Mouse (Mus musculus) forebrain, postnatal 0 days (tissue): Measurements from ENCODE around the gene Crybg2. TPM values are rescaled to one million over a fixed set of nuclear protein-coding genes. Genes with fewer than 3 reads are reported as not detected.
A peak's percentile ranks its signal among the peaks of the same experiment; 100 is the strongest.

Experiments used
- ATAC-seq: fragments of 200-750 bp; cut with Nextera tagmentation; 2 replicates; pipeline ENCODE4 v1.8.0; 2017; ENCODE audit warnings: mild to moderate bottlenecking, moderate library complexity
- DNase-seq: peaks from one replicate; pipeline ENCODE4 v3.0.0-alpha.2; 2015
- H3K27ac ChIP-seq: fragments of 300-500 bp; sonication (generic); 2 replicates; pipeline ENCODE4 v1.5.1; 2014; ENCODE audit warnings: low read depth, mild to moderate bottlenecking, antibody characterized with exemption, low read length, moderate library complexity, mixed read lengths
- H3K27me3 ChIP-seq: fragments of 300-500 bp; sonication (generic); 2 replicates; pipeline ENCODE4 v1.6.1; 2014; ENCODE audit warnings: mild to moderate bottlenecking, low read length, mixed read lengths; ENCODE audit not compliant: insufficient read depth
- H3K36me3 ChIP-seq: fragments of 300-500 bp; sonication (generic); 2 replicates; pipeline ENCODE4 v1.6.1; 2014; ENCODE audit warnings: mild to moderate bottlenecking, moderate library complexity; ENCODE audit not compliant: insufficient read depth
- H3K4me1 ChIP-seq: fragments of 300-500 bp; sonication (generic); 2 replicates; pipeline ENCODE4 v1.6.1; 2014; ENCODE audit warnings: antibody characterized with exemption; ENCODE audit not compliant: insufficient read depth
- H3K4me2 ChIP-seq: fragments of 300-500 bp; sonication (generic); 2 replicates; pipeline ENCODE4 v1.6.1; 2014; ENCODE audit warnings: low read depth, mild to moderate bottlenecking, moderate library complexity
- H3K4me3 ChIP-seq: fragments of 300-500 bp; sonication (generic); 2 replicates; pipeline ENCODE4 v1.5.1; 2014; ENCODE audit warnings: low read depth, low read length, mixed read lengths
- H3K9ac ChIP-seq: fragments of 300-500 bp; sonication (generic); 2 replicates; pipeline ENCODE4 v1.6.1; 2014; ENCODE audit warnings: mild to moderate bottlenecking
- H3K9me3 ChIP-seq: fragments of 300-500 bp; sonication (generic); 2 replicates; pipeline ENCODE4 v1.6.1; 2016; ENCODE audit warnings: low read length
- CTCF ChIP-seq: sonication (generic); IDR thresholded peaks from 2 replicates; pipeline ENCODE4 v1.5.1; 2016; ENCODE audit warnings: antibody characterized with exemption, control low read depth, low read depth
- WGBS: fragments of 180-500 bp; shearing (Covaris S2); extraction: QIAGEN DNeasy Blood & Tissue Kit; methylation state at CpG from one replicate; pipeline ENCODE4 v1.1.7; 2014; 5-methylcytosine and 5-hydroxymethylcytosine counted together
- polyA plus RNA-seq: library from polyadenylated mRNA; unstranded; fragments of >200 nt; fragmentation: Nextera tagmentation; extraction: Ambion mirVana; gene quantifications from 2 replicates; pipeline ENCODE4 v1.2.1, GENCODE M21; 2015
- total RNA-seq: library from RNA; depleted of rRNA; stranded (reverse); fragments of >200 nt; gene quantifications from 2 replicates; pipeline ENCODE4 v1.2.3, GENCODE M21; 2014

Gene Crybg2
- total and polyA plus RNA-seq, 2 experiments from 2014 or later: 3.4 to 4.5 TPM

DNA sequence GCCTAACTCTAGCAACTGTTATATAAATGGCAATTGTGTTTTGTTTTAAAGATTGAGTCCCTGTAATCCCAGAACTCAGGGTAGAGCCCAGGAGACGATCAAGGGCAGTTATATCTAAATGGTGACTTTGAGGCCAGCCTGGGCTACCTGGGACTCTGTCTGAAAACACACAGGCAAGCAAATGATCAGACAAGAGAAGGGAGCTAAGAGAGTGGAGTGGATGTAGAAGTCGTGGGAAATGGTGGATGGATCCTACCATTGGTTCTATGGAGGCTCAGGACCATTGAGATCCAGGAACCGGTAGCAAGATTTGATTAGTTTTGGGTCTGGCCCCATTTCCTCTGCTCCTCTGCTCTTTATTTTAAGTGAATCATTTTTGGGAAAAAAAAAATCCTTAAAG lies 35.5 kb downstream of the Crybg2 start:
- Histone ChIP-seq H3K9me3 (no peaks in the 10 kb centered on the region), H3K4me1 (no peaks in the 10 kb centered on the region), H3K27ac (no peak overlapping the region), H3K27me3 (no peaks in the 10 kb centered on the region), H3K4me3 (no peak overlapping the region), H3K4me2 (no peak overlapping the region), H3K36me3 (no peaks in the 10 kb centered on the region), H3K9ac (no peak overlapping the region)
- DNase-seq (no peak), ATAC-seq (no peak)
- TF ChIP-seq CTCF: no peak
- 86% methylated on average over 3 of the region's 3 CpGs for WGBS

DNA sequence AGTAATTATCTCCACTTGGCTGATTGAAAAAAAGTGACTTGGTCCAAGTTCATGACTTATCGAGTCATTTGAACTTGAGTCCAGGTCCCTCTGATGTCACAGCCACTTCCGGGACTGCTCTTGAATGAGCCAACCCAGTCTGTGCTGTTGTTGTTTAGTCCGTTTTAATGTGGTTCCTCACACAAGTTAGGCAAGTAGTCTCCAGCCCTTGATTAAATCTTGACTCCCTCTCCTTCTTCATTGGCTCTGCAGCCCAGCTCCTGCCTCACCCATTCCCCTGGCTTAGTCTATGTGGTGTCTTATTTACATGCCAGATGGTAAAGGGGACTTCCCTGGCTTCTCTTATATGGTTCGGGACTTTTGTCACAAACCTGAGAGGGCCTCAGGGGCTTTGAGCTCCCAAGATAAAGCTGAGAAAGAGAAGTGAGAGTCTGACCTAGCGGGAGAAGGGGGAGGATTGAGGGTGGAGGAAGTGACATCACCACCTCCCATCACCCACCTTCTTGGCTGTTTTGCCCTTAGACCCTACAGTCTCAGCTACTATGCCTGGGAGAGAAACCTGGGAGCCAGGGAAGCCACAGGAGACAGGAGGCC lies 36.5 kb downstream of the Crybg2 start:
- Histone ChIP-seq H3K9ac (no peak overlapping the region), H3K27ac (no peak overlapping the region), H3K27me3 (no peaks in the 10 kb centered on the region), H3K9me3 (no peaks in the 10 kb centered on the region), H3K4me1 (no peaks in the 10 kb centered on the region), H3K4me2 (no peak overlapping the region), H3K4me3 (no peak overlapping the region), H3K36me3 (no peaks in the 10 kb centered on the region)
- no peak for TF ChIP-seq CTCF
- 83% methylated on average over 5 of the region's 5 CpGs for WGBS
- DNase-seq: no peak
- no peak for ATAC-seq

DNA sequence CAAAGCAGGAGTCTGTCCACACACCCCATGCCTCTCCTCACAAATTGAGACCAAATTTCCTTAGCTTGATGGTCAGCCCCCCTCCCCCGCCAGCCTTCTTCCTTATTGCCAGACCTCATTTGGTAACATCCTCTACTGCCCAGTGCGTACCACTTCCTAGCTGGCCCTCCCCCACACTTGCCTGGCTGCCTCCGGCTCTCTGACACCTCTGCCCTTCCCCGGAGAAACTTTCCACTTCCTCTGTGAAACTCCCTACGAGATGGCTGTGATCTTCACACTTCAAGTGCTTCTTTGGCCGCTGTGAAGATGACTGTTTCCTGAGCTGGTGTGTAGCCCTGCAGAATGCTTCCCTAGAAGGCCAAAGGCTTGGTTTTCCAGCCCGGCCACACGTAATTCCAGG lies 38.0 kb downstream of the Crybg2 start:
- Histone ChIP-seq H3K36me3 (no peaks in the 10 kb centered on the region), H3K27ac (no peak overlapping the region), H3K4me3 (no peak overlapping the region), H3K27me3 (no peaks in the 10 kb centered on the region), H3K9me3 (no peaks in the 10 kb centered on the region), H3K4me1 (no peaks in the 10 kb centered on the region; the same call in 1 of the 2 replicates), H3K9ac (no peak overlapping the region), H3K4me2 (no peak overlapping the region)
- WGBS: 79% methylated on average over 8 of the region's 8 CpGs
- DNase-seq (no peak), ATAC-seq (no peak)
- no peak for TF ChIP-seq CTCF

DNA sequence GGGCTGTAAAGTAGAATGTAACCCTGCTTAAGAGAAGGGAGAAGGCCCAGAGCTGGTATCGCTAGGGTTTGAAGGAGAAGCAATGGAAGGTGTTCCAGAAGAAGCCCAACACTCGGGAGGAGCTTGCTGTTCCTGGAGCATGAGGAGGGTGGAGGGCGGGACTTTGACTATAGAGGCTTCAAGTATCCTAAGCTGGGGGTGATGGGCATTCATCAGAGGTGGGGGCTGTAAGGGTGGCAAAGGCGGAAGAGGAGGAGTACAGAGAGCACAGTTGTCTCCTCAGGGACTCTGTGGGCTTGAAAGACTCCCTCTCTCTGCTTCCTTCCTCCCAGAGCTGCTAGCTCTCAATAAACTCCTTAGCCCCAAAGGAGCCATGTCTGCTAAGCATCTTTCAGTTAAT lies 39.6 kb downstream of the Crybg2 start:
- Histone ChIP-seq H3K4me3 (no peak overlapping the region), H3K9ac (no peak overlapping the region), H3K27me3 (no peaks in the 10 kb centered on the region), H3K4me2 (no peak overlapping the region), H3K27ac (no peak overlapping the region), H3K36me3 (no peaks in the 10 kb centered on the region), H3K4me1 (no peaks in the 10 kb centered on the region; the same call in 1 of the 2 replicates), H3K9me3 (no peaks in the 10 kb centered on the region)
- no peak for ATAC-seq
- TF ChIP-seq CTCF: no peak
- DNase-seq: no peak
- 87% methylated on average over 4 of the region's 4 CpGs for WGBS

DNA sequence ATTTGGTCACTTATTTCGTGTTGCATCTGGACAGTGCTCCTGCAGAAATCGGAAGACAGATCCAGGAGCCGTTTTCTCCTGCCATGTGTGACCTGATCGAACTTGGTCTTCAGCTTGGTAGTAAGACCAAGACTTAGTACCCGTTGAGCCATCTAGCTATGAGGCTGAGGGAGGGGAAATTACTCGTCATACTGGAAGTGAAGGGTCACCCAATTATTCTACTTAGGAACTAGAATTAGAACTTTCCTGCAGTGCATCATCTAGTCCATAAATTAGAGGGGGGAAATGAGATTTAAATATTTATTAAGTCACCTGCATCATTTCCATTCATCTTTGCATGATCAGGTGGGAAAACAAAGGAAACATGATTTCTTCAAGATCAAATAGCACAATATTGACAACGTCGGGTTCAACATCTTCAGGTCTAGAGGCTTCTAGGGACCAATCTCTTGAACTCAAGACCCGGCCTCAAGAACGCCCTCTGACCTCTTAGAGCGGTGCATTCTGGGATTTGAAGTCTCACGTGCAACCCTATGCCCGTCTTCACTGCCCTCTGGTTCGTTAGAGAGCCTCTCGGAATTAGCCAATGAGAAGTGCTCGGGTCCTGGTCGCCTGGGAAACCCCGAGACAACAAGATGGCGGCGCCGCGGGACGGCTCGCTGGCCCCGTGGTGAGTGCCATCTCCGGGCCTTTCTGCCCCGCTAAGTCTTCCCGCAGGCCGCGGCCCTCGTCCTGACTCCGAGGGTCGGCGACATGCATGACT lies 41.5 kb downstream of the Crybg2 start, which contains the start of gene Ubxn11:
Gene Ubxn11, plus strand, starts transcription at position 592 of the 763 bp plus-strand sequence.
- Histone ChIP-seq H3K9me3 (no peaks in the 10 kb centered on the region), H3K4me3 (peak within 1 kb of the TSS; percentile 79), H3K36me3 (no peaks in the 10 kb centered on the region), H3K27ac (no peak within 1 kb of the TSS), H3K4me2 (peak within 1 kb of the TSS; percentile 74), H3K27me3 (no peaks in the 10 kb centered on the region), H3K9ac (peak within 1 kb of the TSS; percentile 57), H3K4me1 (no peaks in the 10 kb centered on the region; the same call in 1 of the 2 replicates)
- ATAC-seq (peak; percentile 100), DNase-seq (peak; percentile 94)
- no peak for TF ChIP-seq CTCF
- 18% methylated on average over 34 of the region's 34 CpGs for WGBS

DNA sequence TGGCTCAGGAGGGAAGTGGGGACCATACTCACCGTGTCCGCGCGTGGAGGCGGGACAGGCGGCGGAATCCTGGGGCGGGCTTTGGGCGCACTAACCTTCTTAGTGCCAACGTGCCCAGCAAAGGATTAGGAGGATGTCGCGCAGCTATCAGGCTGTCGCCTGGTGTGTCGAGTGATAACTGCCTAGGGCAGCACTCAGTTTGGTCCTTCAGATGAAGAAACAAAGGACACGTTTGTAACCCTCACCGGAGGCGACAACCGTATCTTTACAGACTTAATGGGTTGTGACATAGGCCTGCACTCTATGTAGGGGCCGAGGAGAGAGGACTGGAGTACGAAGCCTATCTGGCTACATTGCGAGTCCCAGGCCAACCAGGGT lies 42.1 kb downstream of the Crybg2 start:
- ATAC-seq: peak; percentile 56
- Histone ChIP-seq H3K36me3 (no peaks in the 10 kb centered on the region), H3K9me3 (no peaks in the 10 kb centered on the region), H3K4me2 (peak overlapping the region; percentile 74), H3K4me3 (peak overlapping the region; percentile 79), H3K27ac (no peak overlapping the region), H3K27me3 (no peaks in the 10 kb centered on the region), H3K4me1 (no peaks in the 10 kb centered on the region; the same call in 1 of the 2 replicates), H3K9ac (peak overlapping the region; percentile 57)
- DNase-seq: no peak
- WGBS: 6% methylated on average over 21 of the region's 21 CpGs
- TF ChIP-seq CTCF: no peak

DNA sequence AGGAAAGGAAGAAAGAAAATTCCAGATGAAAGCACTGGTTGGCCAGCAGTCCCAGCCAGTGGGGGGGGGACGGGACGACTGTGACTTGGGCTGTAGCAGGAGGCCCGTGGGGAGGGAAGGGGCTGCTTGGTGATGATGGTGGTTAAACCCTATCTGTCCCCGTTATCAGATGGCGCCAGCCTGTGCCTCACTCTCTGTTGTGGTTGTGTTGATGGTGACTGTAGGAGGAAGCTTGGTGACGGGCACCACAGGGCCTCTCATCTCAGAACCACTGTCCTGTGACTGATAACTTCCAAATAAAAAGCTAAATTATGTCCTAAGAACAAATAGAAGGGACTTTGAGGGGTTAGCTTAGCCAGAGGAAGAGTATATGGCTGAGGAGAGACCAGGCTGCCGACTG lies 45.5 kb downstream of the Crybg2 start:
- Histone ChIP-seq H3K4me2 (no peak overlapping the region), H3K4me1 (no peaks in the 10 kb centered on the region; the same call in 1 of the 2 replicates), H3K9ac (no peak overlapping the region), H3K27ac (no peak overlapping the region), H3K9me3 (no peaks in the 10 kb centered on the region), H3K36me3 (no peaks in the 10 kb centered on the region), H3K27me3 (no peaks in the 10 kb centered on the region), H3K4me3 (no peak overlapping the region)
- DNase-seq (no peak), ATAC-seq (no peak)
- WGBS: 84% methylated on average over 7 of the region's 7 CpGs
- TF ChIP-seq CTCF: no peak
